9 mouse cellular contexts compared by ENCODE assay signal in genomic region chr11:94563821-94564220, GRCm38 (mm10). TPM values are rescaled to one million over a fixed set of nuclear protein-coding genes. Genes with fewer than 3 reads are reported as not detected.
A peak's percentile ranks its signal among the peaks of the same experiment; 100 is the strongest.
DNase-seq lines count a peak whose midpoint lies in the region; ATAC-seq and TF ChIP-seq lines count a peak whose summit lies in the region.
"Had no signal": no experiment of that assay in that cellular context is flagged by ENCODE, and none has a peak within 500 bp of the region (broad histone marks: within the 10 kb centered on the region; RNA-seq: fewer than 3 reads in every experiment).

No protein-coding gene starts in this region.

- 30% methylated on average over 5 of the region's 5 CpGs for WGBS in liver, embryonic 13.5 days (ENCODE audit: insufficient replicate concordance)

- peaks cover 48% of the 10 kb centered on the region for H3K27me3 ChIP-seq in E14TG2a.4 (ENCODE audit: insufficient read depth, low read length)
- H3K27me3 ChIP-seq in liver, embryonic 13.5 days = peaks cover 28% of the 10 kb centered on the region

- no peaks in the 10 kb centered on the region for H3K9me3 ChIP-seq in E14TG2a.4 (ENCODE audit: low read length)
- no peaks in the 10 kb centered on the region for H3K9me3 ChIP-seq in liver, embryonic 13.5 days (replicated peaks)

- ATAC-seq in granulocyte monocyte progenitor cell, adult 5-6 weeks (replicated peaks; ENCODE audit: poor library complexity, severe bottlenecking) = peak; percentile 36
- ATAC-seq in liver, embryonic 13.5 days (ENCODE audit: low read depth) = no peak

- peak overlapping the region; percentile 70 for H3K4me3 ChIP-seq in E14TG2a.4 (replicated peaks; ENCODE audit: low read length)
- no peak overlapping the region for H3K4me3 ChIP-seq in liver, embryonic 13.5 days (replicated peaks)

- peaks cover 42% of the 10 kb centered on the region for H3K4me1 ChIP-seq in E14TG2a.4 (replicated peaks; ENCODE audit: low read depth, low read length)
- peaks cover 19% of the 10 kb centered on the region for H3K4me1 ChIP-seq in liver, embryonic 13.5 days (replicated peaks)

- H3K27ac ChIP-seq in liver, embryonic 13.5 days = no peak overlapping the region

- TF ChIP-seq CTCF in E14TG2a.4 (conservative IDR thresholded peaks at IDR 0.05; ENCODE audit: low read length) = 0 out of 2 replicates have a peak, but pooled peaks have one; percentile 2

- 0 out of 2 replicates have a peak overlapping the region, but pooled peaks have one; percentile 13 for H3K9ac ChIP-seq in liver, embryonic 13.5 days

- peak overlapping the region; percentile 57 for H3K4me2 ChIP-seq in liver, embryonic 13.5 days

- peak; percentile 57 for DNase-seq in gastrocnemius, postnatal 25 days
- no peak for DNase-seq in gastrocnemius, adult 8-10 months (ENCODE audit: low spot score in 2 of 2)
- DNase-seq in liver, embryonic 13.5 days = no peak
- no peak for DNase-seq in frontal cortex, postnatal 25 days (ENCODE audit: low spot score in 2 of 2)
- DNase-seq in spleen, postnatal 36 days (ENCODE audit: low spot score in 2 of 2) = no peak
- no peak for DNase-seq in layer of hippocampus, postnatal 36 days

- no peaks in the 10 kb centered on the region for H3K36me3 ChIP-seq in E14TG2a.4 (ENCODE audit: insufficient read depth, low read length)
- no peaks in the 10 kb centered on the region for H3K36me3 ChIP-seq in liver, embryonic 13.5 days

RNA-seq across cellular contexts. Expression of gene Chad, which starts 1.0 kb away (rescaled TPM):
- 10 to 100 TPM in 1 of 2 experiments, 1 to 10 TPM in 1; 5.4 to 17.5 TPM for total RNA-seq in gastrocnemius, postnatal 25 days (2021)
- 10 to 100 TPM in 2 of 4 experiments, 1 to 10 TPM in 2; 3.0 to 32.8 (median 13.1) TPM for total RNA-seq in gastrocnemius, adult 8-10 months (2022)
- not detected in 2 replicates for total RNA-seq in granulocyte monocyte progenitor cell, adult 5-6 weeks (2014; fragmentation: Nextera tagmentation)
- not detected in 2 replicates for total RNA-seq in granulocyte monocyte progenitor cell, adult 5-6 weeks (2017)
- 0.13 TPM in 1 of 2 replicates, not detected in the other for polyA plus RNA-seq in liver, embryonic 13.5 days (2015; fragmentation: Nextera tagmentation; extraction: Ambion mirVana)
- under 1 TPM; 0.27 to 0.53 TPM for total RNA-seq in layer of hippocampus, postnatal 36 days (2021)
- total RNA-seq: adrenal gland, postnatal 14 days had no signal

RNA-seq across cellular contexts. Expression of gene Rsad1, which starts 14.8 kb away (rescaled TPM):
- 1 to 10 TPM; 2.6 to 4.1 TPM for total RNA-seq in gastrocnemius, postnatal 25 days (2021)
- 1 to 10 TPM; 4.0 to 5.1 (median 4.4) TPM for total RNA-seq in gastrocnemius, adult 8-10 months (2022)
- total RNA-seq in granulocyte monocyte progenitor cell, adult 5-6 weeks (2014; fragmentation: Nextera tagmentation) = 6.2 and 8.7 TPM in 2 replicates
- 4.4 and 5.7 TPM in 2 replicates for total RNA-seq in granulocyte monocyte progenitor cell, adult 5-6 weeks (2017)
- 1.6 and 2.5 TPM in 2 replicates for polyA plus RNA-seq in liver, embryonic 13.5 days (2015; fragmentation: Nextera tagmentation; extraction: Ambion mirVana)
- total RNA-seq in layer of hippocampus, postnatal 36 days (2021) = 1 to 10 TPM; 9.0 to 9.8 TPM

RNA-seq across cellular contexts. Expression of gene Acsf2, which starts 37.9 kb away (rescaled TPM):
- 1 to 10 TPM; 1.6 to 3.3 TPM for total RNA-seq in gastrocnemius, postnatal 25 days (2021)
- total RNA-seq in gastrocnemius, adult 8-10 months (2022) = 1 to 10 TPM; 1.2 to 2.6 (median 1.9) TPM
- total RNA-seq in granulocyte monocyte progenitor cell, adult 5-6 weeks (2014; fragmentation: Nextera tagmentation) = 12.9 and 18.9 TPM in 2 replicates
- 2.1 and 2.5 TPM in 2 replicates for total RNA-seq in granulocyte monocyte progenitor cell, adult 5-6 weeks (2017)
- 1.1 and 1.3 TPM in 2 replicates for polyA plus RNA-seq in liver, embryonic 13.5 days (2015; fragmentation: Nextera tagmentation; extraction: Ambion mirVana)
- total RNA-seq in layer of hippocampus, postnatal 36 days (2021) = 10 to 100 TPM; 15.1 to 17.1 TPM

RNA-seq across cellular contexts. Expression of gene Mycbpap, which starts 42.3 kb away (rescaled TPM):
- total RNA-seq in gastrocnemius, postnatal 25 days (2021) = not detected
- not detected for total RNA-seq in gastrocnemius, adult 8-10 months (2022)
- total RNA-seq in granulocyte monocyte progenitor cell, adult 5-6 weeks (2014; fragmentation: Nextera tagmentation) = 1.1 and 5.4 TPM in 2 replicates
- 0.13 TPM in 1 of 2 replicates, not detected in the other for total RNA-seq in granulocyte monocyte progenitor cell, adult 5-6 weeks (2017)
- polyA plus RNA-seq in liver, embryonic 13.5 days (2015; fragmentation: Nextera tagmentation; extraction: Ambion mirVana) = 0.05 and 0.19 TPM in 2 replicates
- total RNA-seq in layer of hippocampus, postnatal 36 days (2021) = 1 to 10 TPM; 2.8 to 3.6 TPM
